Mouse (Mus musculus) lung, adult 2 months (tissue): ENCODE data around the gene Ryr3.

Source experiments
- CTCF ChIP-seq: fragments of 200-500 bp; IDR thresholded peaks from 2 replicates; pipeline ENCODE4 v1.5.1; 2011; ENCODE audit warnings: mild to moderate bottlenecking, low read length, control low read depth; ENCODE audit not compliant: insufficient read depth
- POLR2A ChIP-seq: fragments of 200-500 bp; IDR thresholded peaks from 2 replicates; pipeline ENCODE4 v1.6.1; 2011; ENCODE audit warnings: low read depth, mild to moderate bottlenecking, control low read depth, low read length, borderline replicate concordance; ENCODE audit errors: extremely low read depth

GRCm38 (mm10) chr2:112676721-112677120 lies 540.2 kb downstream of the Ryr3 start:
- TF ChIP-seq POLR2A (no peak), CTCF (no peak)
